Mouse (Mus musculus) adrenal gland, adult (tissue): ENCODE data around the gene Maged2.
"Not testable (repeated sequence)": the region's sequence is repeated elsewhere in the genome, so short reads cannot be mapped to it uniquely, and the experiment has no call there.

Experiments used
- DNase-seq, 2 experiments: peaks; one replicate each; pipeline ENCODE4 v3.0.0; 2022 to 2023; ENCODE audit warnings: low spot score in 1 of 2; ENCODE audit not compliant: inconsistent age in 2 of 2

The Maged2 gene

GRCm38 (mm10) chrX:150814139-150814469, at the start of gene Maged2:
TSS of gene Maged2 (minus strand) at chrX:150814345.
- peak in 1 of 2 experiments; percentile 54 for DNase-seq

- DNase-seq: no peak
Measured at GRCm38 (mm10) chrX:150848230-150848629, 34.1 kb upstream of the Maged2 start.

- not testable (repeated sequence) for DNase-seq
Measured at GRCm38 (mm10) chrX:150845480-150846205, 31.5 kb upstream of the Maged2 start.

GRCm38 (mm10) chrX:150843257-150843656, 29.1 kb upstream of the Maged2 start:
- DNase-seq: not testable (repeated sequence)

GRCm38 (mm10) chrX:150830297-150830696, 16.2 kb upstream of the Maged2 start:
- peak; percentile 61 to 80 for DNase-seq

GRCm38 (mm10) chrX:150817278-150817677, 3.1 kb upstream of the Maged2 start:
- no peak for DNase-seq

- peak; percentile 45 to 67 for DNase-seq
Measured at GRCm38 (mm10) chrX:150815601-150816000, 1.5 kb upstream of the Maged2 start.

- DNase-seq: peak; percentile 48 to 74
Measured at GRCm38 (mm10) chrX:150813464-150814138, 544 bp downstream of the Maged2 start.

GRCm38 (mm10) chrX:150812787-150813298, 1.3 kb downstream of the Maged2 start:
- peak; percentile 89 to 93 for DNase-seq

- not testable (repeated sequence) for DNase-seq
Measured at GRCm38 (mm10) chrX:150800987-150801386, 13.2 kb downstream of the Maged2 start.

- DNase-seq: not testable (repeated sequence)
Measured at GRCm38 (mm10) chrX:150798493-150799177, 15.5 kb downstream of the Maged2 start.
